Comparison of ENCODE assay signal across 18 mouse cellular contexts in genomic region chr1:153152594-153152993, GRCm38 (mm10). TPM values are rescaled to one million over a fixed set of nuclear protein-coding genes. Genes with fewer than 3 reads are reported as not detected.
DNase-seq lines count a peak whose midpoint lies in the region; ATAC-seq lines count a peak whose summit lies in the region.
"Had no signal": no experiment of that assay in that cellular context is flagged by ENCODE, and none has a peak within 500 bp of the region (broad histone marks: within the 10 kb centered on the region; RNA-seq: fewer than 3 reads in every experiment).

No protein-coding gene starts in this region.

- 0 out of 2 replicates have a peak, but pooled peaks have one; percentile 24 for ATAC-seq in heart, embryonic 12.5 days (ENCODE audit: insufficient number of reproducible peaks, low FRiP score)
- ATAC-seq in kidney, embryonic 15.5 days (replicated peaks; ENCODE audit: low FRiP score), result no peak
- ATAC-seq in activated CD4-positive, CD25-positive, alpha-beta regulatory T cell, adult 4 months, result no peak

- H3K4me3 ChIP-seq in heart, embryonic 12.5 days, result no peak overlapping the region
- no peak overlapping the region for H3K4me3 ChIP-seq in kidney, embryonic 15.5 days (replicated peaks)
- H3K4me3 ChIP-seq: limb, embryonic 15.5 days; lung, embryonic 15.5 days; neural tube, embryonic 15.5 days had no signal

- WGBS in heart, embryonic 12.5 days, result 54% methylated on average over 7 of the region's 7 CpGs
- WGBS in kidney, embryonic 15.5 days, result 78% methylated on average over 7 of the region's 7 CpGs

- H3K9me3 ChIP-seq in heart, embryonic 12.5 days (replicated peaks), result no peaks in the 10 kb centered on the region
- H3K9me3 ChIP-seq in kidney, embryonic 15.5 days (replicated peaks), result no peaks in the 10 kb centered on the region
- H3K9me3 ChIP-seq: limb, embryonic 15.5 days; lung, embryonic 15.5 days; neural tube, embryonic 15.5 days had no signal

- no peaks in the 10 kb centered on the region for H3K36me3 ChIP-seq in heart, embryonic 12.5 days
- H3K36me3 ChIP-seq in kidney, embryonic 15.5 days, result peaks cover 17% of the 10 kb centered on the region
- H3K36me3 ChIP-seq: limb, embryonic 15.5 days; neural tube, embryonic 15.5 days had no signal

- H3K9ac ChIP-seq in heart, embryonic 12.5 days, result no peak overlapping the region
- H3K9ac ChIP-seq in kidney, embryonic 15.5 days, result no peak overlapping the region
- H3K9ac ChIP-seq: hindbrain, embryonic 14.5 days; limb, embryonic 15.5 days; lung, embryonic 15.5 days; neural tube, embryonic 15.5 days had no signal

- peak overlapping the region; percentile 58 for H3K27ac ChIP-seq in heart, embryonic 12.5 days (ENCODE audit: poor library complexity, severe bottlenecking)
- H3K27ac ChIP-seq in kidney, embryonic 15.5 days, result no peak overlapping the region
- H3K27ac ChIP-seq: hindbrain, embryonic 14.5 days; limb, embryonic 15.5 days; lung, embryonic 15.5 days; neural tube, embryonic 15.5 days; stomach, postnatal 0 days had no signal

- no peak for DNase-seq in heart, postnatal 10 days
- DNase-seq in kidney, postnatal 14 days, result peak; percentile 59
- peak; percentile 30 for DNase-seq in 3134 (ENCODE audit: extremely low read depth, insufficient read length, low spot score)
- peak; percentile 60 for DNase-seq in MN1 (ENCODE audit: low spot score)
- no peak for DNase-seq in cerebellum, adult 11-12 months
- DNase-seq: cerebellum, adult 11 months; right cerebral cortex, adult 18-20 months; spleen, adult 18-20 months; thymus, postnatal 36 days had no signal

- intact Hi-C loops in heart, postnatal 10 days (cut with DNase I), result no loop called here

- no peaks in the 10 kb centered on the region for H3K27me3 ChIP-seq in heart, embryonic 12.5 days (replicated peaks)
- no peaks in the 10 kb centered on the region for H3K27me3 ChIP-seq in kidney, embryonic 15.5 days
- H3K27me3 ChIP-seq: limb, embryonic 15.5 days; lung, embryonic 15.5 days; neural tube, embryonic 15.5 days had no signal

- H3K4me1 ChIP-seq in heart, embryonic 12.5 days (replicated peaks), result peaks cover 27% of the 10 kb centered on the region
- peaks cover 12% of the 10 kb centered on the region for H3K4me1 ChIP-seq in kidney, embryonic 15.5 days

- no peak overlapping the region for H3K4me2 ChIP-seq in heart, embryonic 12.5 days
- H3K4me2 ChIP-seq in kidney, embryonic 15.5 days, result no peak overlapping the region
- H3K4me2 ChIP-seq: hindbrain, embryonic 14.5 days; limb, embryonic 15.5 days; lung, embryonic 15.5 days; neural tube, embryonic 15.5 days had no signal

RNA-seq across cellular contexts. Expression of gene Lamc2, which starts 33.7 kb away (rescaled TPM):
- polyA plus RNA-seq in heart, embryonic 12.5 days (2016; fragmentation: Nextera tagmentation; extraction: Ambion mirVana), result 8.7 and 9.8 TPM in 2 replicates
- 10 to 100 TPM in 1 of 2 experiments, 1 to 10 TPM in 1; 9.2 to 13.4 TPM for total RNA-seq in heart, postnatal 10 days (2021)
- polyA plus RNA-seq in kidney, embryonic 15.5 days (2015; fragmentation: Nextera tagmentation; extraction: Ambion mirVana), result 42.3 and 43.8 TPM in 2 replicates
- polyA plus RNA-seq in activated CD4-positive, CD25-positive, alpha-beta regulatory T cell, adult 4 months (2017; shearing (Covaris generic)), result under 1 TPM; 0.51 to 0.53 TPM
- total RNA-seq: megakaryocyte-erythroid progenitor cell, adult 5-6 weeks had no signal

Comparison
In these comparisons a context has a peak if more than half of its experiments do, and no peak if none do; other contexts are left out.
1. DNase-seq: peak in kidney, postnatal 14 days (single experiment), 3134 (single experiment) and MN1 (single experiment); none in heart, postnatal 10 days (0 of 2) and cerebellum, adult 11-12 months (single experiment).